Mouse (Mus musculus): ENCODE results near the gene Cd300a.

The Cd300a gene

DNA sequence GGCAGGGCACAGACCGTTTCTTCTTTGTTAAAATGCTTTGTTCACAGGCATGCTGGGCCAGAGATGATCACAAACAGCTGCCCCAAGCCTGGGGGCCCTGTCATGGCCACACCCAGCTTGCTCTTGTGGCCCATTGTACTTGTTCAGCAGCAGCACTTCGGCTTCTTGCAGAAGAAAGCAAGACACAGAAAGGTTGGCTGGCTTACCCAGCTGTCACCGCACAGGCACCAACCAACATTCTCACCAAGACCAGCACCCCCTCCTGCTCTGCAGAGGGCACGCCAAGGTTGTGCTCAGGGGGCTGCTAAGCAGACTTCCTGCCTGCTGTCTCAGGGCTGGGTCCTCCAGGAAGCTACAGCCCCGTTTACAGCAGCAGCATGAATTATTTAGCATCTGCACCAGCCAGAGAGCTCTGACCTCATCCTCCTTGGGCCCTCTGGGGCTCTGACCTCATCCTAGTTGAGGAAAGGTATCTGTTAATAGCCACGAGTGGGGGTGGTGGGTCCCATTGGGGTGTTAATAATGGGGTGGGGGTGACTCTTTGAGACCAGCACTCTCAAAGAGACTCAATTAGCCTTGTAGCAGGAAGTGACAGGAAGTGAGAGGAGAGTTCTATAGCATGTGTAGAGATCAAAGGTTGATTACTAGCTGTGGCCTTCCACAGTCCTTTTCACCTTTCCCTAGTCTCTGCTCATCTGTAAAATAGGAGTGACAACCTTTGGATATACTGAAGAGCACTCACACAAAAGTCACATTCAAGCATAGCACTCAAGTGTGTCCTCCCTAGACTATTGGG lies 16.6 kb upstream of the Cd300a start:
- H3K4me1 ChIP-seq (replicated peaks; ENCODE audit: low read depth, low read length) = peaks cover 86% of the 10 kb centered on the region
- H3K36me3 ChIP-seq (ENCODE audit: insufficient read depth, low read length) = no peaks in the 10 kb centered on the region; the same call in 1 of the 2 replicates
- H3K9me3 ChIP-seq (ENCODE audit: low read length) = no peaks in the 10 kb centered on the region
- H3K27me3 ChIP-seq (ENCODE audit: insufficient read depth, low read length) = no peaks in the 10 kb centered on the region
- no peak for TF ChIP-seq CTCF (conservative IDR thresholded peaks at IDR 0.05; ENCODE audit: low read length)
- no peak for TF ChIP-seq POU5F1 (IDR thresholded peaks at IDR 0.05; ENCODE audit: borderline replicate concordance, low read length)
- 0 out of 2 replicates have a peak, but pooled peaks have one; percentile 25 for TF ChIP-seq NANOG (IDR thresholded peaks at IDR 0.05; ENCODE audit: borderline replicate concordance, low read length)
- peak overlapping the region; percentile 43 for H3K4me3 ChIP-seq (replicated peaks; ENCODE audit: low read length)

DNA sequence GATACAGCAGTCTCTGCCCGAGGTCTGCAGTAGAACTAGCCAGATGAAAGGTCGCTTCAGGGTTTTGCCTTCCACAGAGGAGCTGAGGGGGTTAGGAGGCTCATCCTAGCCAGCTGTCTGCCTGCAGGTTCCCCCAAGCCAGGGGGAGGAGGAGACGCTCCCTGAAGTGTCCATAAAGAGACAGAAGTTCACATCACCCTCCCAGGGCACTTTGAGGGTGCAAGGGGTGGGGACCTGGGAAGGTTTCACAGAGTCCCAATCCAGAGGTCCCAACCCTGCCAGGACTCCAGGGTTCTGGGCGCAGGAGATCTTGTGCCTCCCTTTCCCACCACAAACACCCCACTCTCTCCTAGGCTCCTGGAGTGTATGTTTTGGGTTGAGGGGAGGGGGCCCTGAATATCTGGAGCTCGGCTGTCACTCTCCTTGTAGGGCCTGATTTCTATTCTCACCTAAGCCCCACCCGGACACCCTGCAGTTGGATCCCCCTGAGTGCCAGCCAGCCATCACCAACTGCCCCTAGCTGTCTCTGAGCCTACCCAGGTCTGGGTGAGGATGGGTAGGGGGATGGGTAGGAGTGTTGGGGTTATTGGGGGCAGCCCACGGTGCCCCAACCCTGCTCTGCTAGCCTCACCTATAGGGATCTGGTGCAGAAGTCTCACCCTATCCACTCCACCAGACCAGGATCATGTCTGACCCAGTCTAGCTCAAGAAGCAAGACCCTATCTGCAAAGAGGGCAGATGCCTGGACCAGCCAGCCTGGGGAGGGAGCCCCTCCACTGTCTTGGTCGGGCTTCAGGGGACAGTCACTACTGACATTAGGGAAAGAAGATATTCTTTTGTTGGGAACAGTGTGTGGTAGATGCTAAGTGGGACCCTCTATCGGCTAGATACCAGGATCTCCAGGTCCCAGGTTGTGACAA lies 15.4 kb upstream of the Cd300a start:
- Histone ChIP-seq H3K36me3 (ENCODE audit: insufficient read depth, low read length) (no peaks in the 10 kb centered on the region; the same call in 1 of the 2 replicates), H3K9me3 (ENCODE audit: low read length) (no peaks in the 10 kb centered on the region), H3K4me3 (replicated peaks; ENCODE audit: low read length) (peak overlapping the region; percentile 13), H3K27me3 (ENCODE audit: insufficient read depth, low read length) (no peaks in the 10 kb centered on the region), H3K4me1 (replicated peaks; ENCODE audit: low read depth, low read length) (peaks cover 75% of the 10 kb centered on the region)
- TF ChIP-seq NANOG (IDR thresholded peaks at IDR 0.05; ENCODE audit: borderline replicate concordance, low read length) = no peak
- TF ChIP-seq POU5F1 (IDR thresholded peaks at IDR 0.05; ENCODE audit: borderline replicate concordance, low read length) = no peak
- TF ChIP-seq CTCF (conservative IDR thresholded peaks at IDR 0.05; ENCODE audit: low read length) = no peak

DNA sequence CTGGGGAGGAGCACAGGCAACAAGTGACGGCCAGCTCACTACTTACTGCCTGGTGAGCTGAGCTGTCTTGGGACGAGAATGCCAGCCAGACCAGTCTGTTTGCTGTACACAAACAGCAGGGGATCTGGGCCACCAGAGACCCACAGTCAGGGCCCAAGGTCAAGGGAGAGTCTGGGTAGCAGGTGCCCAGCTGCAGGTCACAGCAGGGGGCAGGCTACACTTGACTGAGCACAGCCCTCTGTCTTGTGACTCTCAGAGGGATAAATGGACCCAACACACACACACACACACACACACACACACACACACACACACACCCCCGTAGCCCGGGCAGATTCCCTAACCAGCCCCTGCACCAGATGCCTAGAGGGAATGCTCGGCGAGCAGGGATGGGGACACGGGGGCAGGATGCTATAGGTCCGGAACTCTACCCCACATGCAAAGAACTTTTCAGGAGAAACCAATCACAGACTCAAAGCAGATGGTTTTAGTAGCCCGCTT lies 14.5 kb upstream of the Cd300a start:
- Histone ChIP-seq H3K4me3 (replicated peaks; ENCODE audit: low read length) (0 out of 2 replicates have a peak overlapping the region, but pooled peaks have one; percentile 29), H3K36me3 (ENCODE audit: insufficient read depth, low read length) (no peaks in the 10 kb centered on the region; the same call in 1 of the 2 replicates), H3K4me1 (replicated peaks; ENCODE audit: low read depth, low read length) (peaks cover 75% of the 10 kb centered on the region), H3K27me3 (ENCODE audit: insufficient read depth, low read length) (no peaks in the 10 kb centered on the region), H3K9me3 (ENCODE audit: low read length) (no peaks in the 10 kb centered on the region)
- no peak for TF ChIP-seq NANOG (IDR thresholded peaks at IDR 0.05; ENCODE audit: borderline replicate concordance, low read length)
- TF ChIP-seq CTCF (conservative IDR thresholded peaks at IDR 0.05; ENCODE audit: low read length) = no peak
- TF ChIP-seq POU5F1 (IDR thresholded peaks at IDR 0.05; ENCODE audit: borderline replicate concordance, low read length) = no peak

DNA sequence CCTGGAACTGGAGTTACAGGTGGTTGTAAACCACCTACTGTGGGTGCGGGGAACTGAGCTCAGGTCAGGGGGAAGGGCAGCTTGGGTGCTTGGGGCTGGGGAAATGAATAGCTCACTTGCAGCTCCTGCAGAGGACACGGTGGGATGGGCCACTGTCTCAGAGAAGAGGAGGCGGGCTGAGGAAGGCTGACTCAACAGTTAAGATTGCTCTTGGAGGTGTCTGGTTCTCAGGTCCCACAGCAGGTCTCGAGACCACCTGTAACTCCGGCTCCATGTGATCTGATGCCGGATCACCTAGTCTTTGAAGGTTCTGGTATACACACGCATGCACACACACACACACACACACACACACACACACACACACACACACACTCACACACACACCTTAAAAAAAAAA lies 13.7 kb upstream of the Cd300a start:
- H3K9me3 ChIP-seq (ENCODE audit: low read length) = no peaks in the 10 kb centered on the region
- H3K4me3 ChIP-seq (replicated peaks; ENCODE audit: low read length) = no peak overlapping the region
- peaks cover 75% of the 10 kb centered on the region for H3K4me1 ChIP-seq (replicated peaks; ENCODE audit: low read depth, low read length)
- no peaks in the 10 kb centered on the region for H3K36me3 ChIP-seq (ENCODE audit: insufficient read depth, low read length)
- H3K27me3 ChIP-seq (ENCODE audit: insufficient read depth, low read length) = no peaks in the 10 kb centered on the region
- no peak for TF ChIP-seq POU5F1 (IDR thresholded peaks at IDR 0.05; ENCODE audit: borderline replicate concordance, low read length)
- TF ChIP-seq NANOG (IDR thresholded peaks at IDR 0.05; ENCODE audit: borderline replicate concordance, low read length) = no peak
- TF ChIP-seq CTCF (conservative IDR thresholded peaks at IDR 0.05; ENCODE audit: low read length) = no peak

DNA sequence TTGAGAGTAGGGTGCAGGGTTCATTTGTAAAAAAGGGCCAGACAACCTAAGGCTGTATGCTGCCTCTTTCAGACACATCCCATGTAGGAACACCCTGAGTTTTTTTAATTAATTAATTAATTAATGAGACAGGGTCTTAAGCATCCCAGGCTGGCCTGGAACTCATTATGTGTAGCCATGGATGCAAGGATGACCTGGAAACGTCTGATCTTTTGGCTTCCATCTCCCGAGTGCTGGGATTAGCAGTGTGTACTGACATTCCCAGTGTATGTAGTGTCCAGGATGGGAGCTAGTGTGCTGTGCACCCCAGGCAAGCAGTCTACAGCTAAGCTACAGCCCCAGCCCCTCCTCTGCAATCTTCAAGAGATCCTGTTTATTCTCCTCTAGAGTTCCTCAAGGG lies 13.2 kb upstream of the Cd300a start:
- TF ChIP-seq NANOG (IDR thresholded peaks at IDR 0.05; ENCODE audit: borderline replicate concordance, low read length) (no peak), CTCF (conservative IDR thresholded peaks at IDR 0.05; ENCODE audit: low read length) (no peak), POU5F1 (IDR thresholded peaks at IDR 0.05; ENCODE audit: borderline replicate concordance, low read length) (no peak)
- H3K27me3 ChIP-seq (ENCODE audit: insufficient read depth, low read length) = no peaks in the 10 kb centered on the region
- no peaks in the 10 kb centered on the region for H3K9me3 ChIP-seq (ENCODE audit: low read length)
- peaks cover 71% of the 10 kb centered on the region for H3K4me1 ChIP-seq (replicated peaks; ENCODE audit: low read depth, low read length)
- no peaks in the 10 kb centered on the region for H3K36me3 ChIP-seq (ENCODE audit: insufficient read depth, low read length)
- no peak overlapping the region for H3K4me3 ChIP-seq (replicated peaks; ENCODE audit: low read length)

DNA sequence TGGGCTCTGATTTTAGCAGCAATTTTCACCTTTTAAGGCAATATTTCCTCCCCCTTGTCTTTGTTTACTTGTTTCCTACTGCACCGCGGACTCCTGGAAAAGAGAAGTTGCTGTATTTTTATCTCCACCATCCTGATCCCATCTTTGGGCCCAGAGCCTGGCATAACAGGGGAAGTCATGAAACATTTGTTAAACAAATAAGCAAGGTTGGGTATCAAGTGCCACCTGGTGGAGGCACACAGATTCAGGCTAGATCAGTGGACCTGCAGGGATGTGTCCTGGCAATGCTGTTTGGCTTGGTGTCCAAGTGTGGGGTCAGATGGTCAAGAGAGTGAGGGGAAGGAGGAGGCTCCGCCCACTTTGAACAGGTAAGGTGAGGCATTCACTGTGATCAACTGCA lies 12.7 kb upstream of the Cd300a start:
- H3K9me3 ChIP-seq (ENCODE audit: low read length) = no peaks in the 10 kb centered on the region
- H3K36me3 ChIP-seq (ENCODE audit: insufficient read depth, low read length) = no peaks in the 10 kb centered on the region
- no peak overlapping the region for H3K4me3 ChIP-seq (replicated peaks; ENCODE audit: low read length)
- TF ChIP-seq POU5F1 (IDR thresholded peaks at IDR 0.05; ENCODE audit: borderline replicate concordance, low read length) (no peak), NANOG (IDR thresholded peaks at IDR 0.05; ENCODE audit: borderline replicate concordance, low read length) (no peak), CTCF (conservative IDR thresholded peaks at IDR 0.05; ENCODE audit: low read length) (0 out of 2 replicates have a peak, but pooled peaks have one; percentile 4)
- peaks cover 66% of the 10 kb centered on the region for H3K4me1 ChIP-seq (replicated peaks; ENCODE audit: low read depth, low read length)
- H3K27me3 ChIP-seq (ENCODE audit: insufficient read depth, low read length) = no peaks in the 10 kb centered on the region

DNA sequence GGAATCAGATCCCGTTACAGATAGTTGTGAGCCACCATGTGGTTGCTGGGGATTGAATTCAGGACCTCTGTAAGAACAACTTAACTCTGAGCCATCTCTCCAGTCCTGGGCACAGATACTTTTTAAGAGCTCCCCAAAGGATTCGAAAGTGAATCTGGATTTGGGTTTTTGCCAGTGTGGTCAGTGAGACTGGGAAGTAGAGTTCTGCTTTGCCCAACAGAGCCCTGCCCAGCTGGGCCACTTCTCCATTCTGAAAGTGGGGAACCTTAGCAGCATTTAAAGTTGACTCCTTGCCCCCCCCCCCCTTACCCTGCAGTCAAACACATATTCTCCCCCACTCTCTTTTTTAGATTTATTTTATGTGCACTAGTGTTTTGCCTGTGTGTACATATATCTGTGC lies 10.2 kb upstream of the Cd300a start:
- peaks cover 49% of the 10 kb centered on the region for H3K4me1 ChIP-seq (replicated peaks; ENCODE audit: low read depth, low read length)
- no peaks in the 10 kb centered on the region for H3K27me3 ChIP-seq (ENCODE audit: insufficient read depth, low read length)
- no peaks in the 10 kb centered on the region for H3K9me3 ChIP-seq (ENCODE audit: low read length)
- H3K4me3 ChIP-seq (replicated peaks; ENCODE audit: low read length) = no peak overlapping the region
- no peak for TF ChIP-seq CTCF (conservative IDR thresholded peaks at IDR 0.05; ENCODE audit: low read length)
- no peak for TF ChIP-seq POU5F1 (IDR thresholded peaks at IDR 0.05; ENCODE audit: borderline replicate concordance, low read length)
- no peak for TF ChIP-seq NANOG (IDR thresholded peaks at IDR 0.05; ENCODE audit: borderline replicate concordance, low read length)
- H3K36me3 ChIP-seq (ENCODE audit: insufficient read depth, low read length) = no peaks in the 10 kb centered on the region

DNA sequence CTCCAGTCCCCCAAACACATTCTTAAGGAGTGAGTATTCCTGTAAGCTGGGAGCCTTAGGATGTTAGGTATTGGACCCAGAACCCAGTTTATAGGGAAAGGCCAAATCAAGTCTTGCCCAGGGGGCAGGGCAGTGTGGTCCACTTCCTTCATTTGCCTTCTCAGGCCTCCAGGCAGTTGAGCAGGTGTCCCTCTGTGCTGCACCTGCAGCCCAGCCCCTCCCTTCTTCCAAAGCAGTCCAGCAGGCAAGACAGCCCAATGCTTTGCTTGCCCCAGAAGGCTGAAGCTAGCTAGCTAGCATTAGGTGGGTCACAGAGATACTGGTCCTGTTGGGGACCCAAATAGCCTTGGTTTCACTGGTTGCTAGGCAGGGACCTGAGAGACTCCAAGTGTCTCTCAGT lies 9.7 kb upstream of the Cd300a start:
- Histone ChIP-seq H3K36me3 (ENCODE audit: insufficient read depth, low read length) (no peaks in the 10 kb centered on the region), H3K27me3 (ENCODE audit: insufficient read depth, low read length) (no peaks in the 10 kb centered on the region), H3K4me3 (replicated peaks; ENCODE audit: low read length) (no peak overlapping the region), H3K9me3 (ENCODE audit: low read length) (no peaks in the 10 kb centered on the region), H3K4me1 (replicated peaks; ENCODE audit: low read depth, low read length) (peaks cover 44% of the 10 kb centered on the region)
- TF ChIP-seq CTCF (conservative IDR thresholded peaks at IDR 0.05; ENCODE audit: low read length) (no peak), POU5F1 (IDR thresholded peaks at IDR 0.05; ENCODE audit: borderline replicate concordance, low read length) (no peak), NANOG (IDR thresholded peaks at IDR 0.05; ENCODE audit: borderline replicate concordance, low read length) (no peak)

Data from E14TG2a.4 (cell line).